14 mouse cellular contexts compared by ENCODE assay signal in genomic region chr1:89026040-89026439, GRCm38 (mm10). TPM values are rescaled to one million over a fixed set of nuclear protein-coding genes. Genes with fewer than 3 reads are reported as not detected.
A peak's percentile ranks its signal among the peaks of the same experiment; 100 is the strongest.
DNase-seq lines count a peak whose midpoint lies in the region; ATAC-seq and TF ChIP-seq lines count a peak whose summit lies in the region.
"Had no signal": no experiment of that assay in that cellular context is flagged by ENCODE, and none has a peak within 500 bp of the region (broad histone marks: within the 10 kb centered on the region; RNA-seq: fewer than 3 reads in every experiment).

No protein-coding gene starts in this region.

- TF ChIP-seq CTCF in kidney, adult 2 months (conservative IDR thresholded peaks at IDR 0.05; ENCODE audit: insufficient read depth, insufficient read length, low read depth, low read length) = no peak

- no peak for TF ChIP-seq POLR2A in kidney, adult 2 months (IDR thresholded peaks at IDR 0.05; ENCODE audit: low read depth, low read length)

- peak overlapping the region; percentile 38; the same call in 1 of the 2 replicates for H3K27ac ChIP-seq in liver, embryonic 16.5 days (ENCODE audit: low read length)
- no peak overlapping the region for H3K27ac ChIP-seq in liver, embryonic 12.5 days
- H3K27ac ChIP-seq in kidney, adult 2 months (ENCODE audit: insufficient read depth, low read depth, low read length) = peak overlapping the region; percentile 90
- H3K27ac ChIP-seq: forebrain, embryonic 10.5 days; liver, embryonic 14.5 days; macrophage; midbrain, embryonic 13.5 days had no signal

- ATAC-seq in liver, embryonic 16.5 days (ENCODE audit: low read depth) = peak; percentile 67
- no peak for ATAC-seq in liver, embryonic 12.5 days
- ATAC-seq: midbrain, embryonic 13.5 days had no signal

- DNase-seq in kidney, adult 2 months = peak; percentile 92
- peak; percentile 60 to 85 for DNase-seq in kidney, postnatal 25 days
- DNase-seq in yolk sac, embryonic 10.5 days (ENCODE audit: low spot score) = peak; percentile 55
- DNase-seq in embryo, embryonic 11 days = no peak
- DNase-seq in cerebellum, postnatal 14 days = no peak
- DNase-seq: cerebellum, adult 11 months; gastrocnemius, postnatal 36 days; thymus, postnatal 14 days had no signal

- no peak overlapping the region for H3K4me3 ChIP-seq in liver, embryonic 16.5 days (ENCODE audit: low read depth, low read length)
- no peak overlapping the region for H3K4me3 ChIP-seq in liver, embryonic 12.5 days
- no peak overlapping the region for H3K4me3 ChIP-seq in kidney, adult 2 months (ENCODE audit: insufficient read depth, low read depth, low read length)
- H3K4me3 ChIP-seq: forebrain, embryonic 10.5 days; midbrain, embryonic 13.5 days had no signal

- no peak overlapping the region for H3K4me2 ChIP-seq in liver, embryonic 16.5 days (ENCODE audit: low read depth, low read length)
- H3K4me2 ChIP-seq in liver, embryonic 12.5 days = no peak overlapping the region
- H3K4me2 ChIP-seq: midbrain, embryonic 13.5 days had no signal

- no peaks in the 10 kb centered on the region for H3K27me3 ChIP-seq in liver, embryonic 16.5 days (ENCODE audit: control insufficient read depth, insufficient read depth, low read depth, low read length)
- no peaks in the 10 kb centered on the region for H3K27me3 ChIP-seq in liver, embryonic 12.5 days (replicated peaks)
- H3K27me3 ChIP-seq in kidney, adult 2 months (replicated peaks; ENCODE audit: control insufficient read depth, insufficient read depth, low read length) = no peaks in the 10 kb centered on the region
- H3K27me3 ChIP-seq: midbrain, embryonic 13.5 days had no signal

- H3K4me1 ChIP-seq in liver, embryonic 16.5 days (ENCODE audit: control insufficient read depth, low read depth, low read length) = no peaks in the 10 kb centered on the region; the same call in 1 of the 2 replicates
- H3K4me1 ChIP-seq in liver, embryonic 12.5 days = no peaks in the 10 kb centered on the region
- H3K4me1 ChIP-seq in kidney, adult 2 months (ENCODE audit: control insufficient read depth, insufficient read depth, low read length) = peaks cover 18% of the 10 kb centered on the region

- 55% methylated on average over 1 of the region's 1 CpGs for WGBS in liver, embryonic 16.5 days (ENCODE audit: insufficient replicate concordance)
- WGBS in liver, embryonic 12.5 days (ENCODE audit: insufficient replicate concordance) = 73% methylated on average over 1 of the region's 1 CpGs
- 48% methylated on average over 1 of the region's 1 CpGs for WGBS in kidney, adult 2 months

- H3K9ac ChIP-seq in liver, embryonic 16.5 days (ENCODE audit: low read depth, low read length) = no peak overlapping the region
- H3K9ac ChIP-seq in liver, embryonic 12.5 days = no peak overlapping the region
- H3K9ac ChIP-seq: liver, embryonic 14.5 days; midbrain, embryonic 13.5 days had no signal

- no peaks in the 10 kb centered on the region for H3K36me3 ChIP-seq in liver, embryonic 16.5 days (ENCODE audit: control insufficient read depth, insufficient read depth)
- no peaks in the 10 kb centered on the region for H3K36me3 ChIP-seq in liver, embryonic 12.5 days
- no peaks in the 10 kb centered on the region for H3K36me3 ChIP-seq in kidney, adult 2 months (ENCODE audit: control insufficient read depth, insufficient read depth, low read length)
- H3K36me3 ChIP-seq: forebrain, embryonic 10.5 days; midbrain, embryonic 13.5 days had no signal

- no peaks in the 10 kb centered on the region for H3K9me3 ChIP-seq in liver, embryonic 16.5 days (replicated peaks; ENCODE audit: control insufficient read depth, low read length)
- no peaks in the 10 kb centered on the region for H3K9me3 ChIP-seq in liver, embryonic 12.5 days (replicated peaks)
- H3K9me3 ChIP-seq: forebrain, embryonic 10.5 days; midbrain, embryonic 13.5 days had no signal

RNA-seq across cellular contexts. Expression of gene Sh3bp4, which starts 44.2 kb away (rescaled TPM):
- polyA plus RNA-seq in liver, embryonic 16.5 days (2015; fragmentation: Nextera tagmentation; extraction: Ambion mirVana) = 0.98 and 1.2 TPM in 2 replicates
- polyA plus RNA-seq in liver, embryonic 12.5 days (2016; fragmentation: Nextera tagmentation; extraction: Ambion mirVana) = 1.7 and 2.3 TPM in 2 replicates
- 14.8 and 18.1 TPM in 2 replicates for polyA plus RNA-seq in kidney, adult 2 months (2012; rRNA removed)

Comparison
In these comparisons a context has a peak if more than half of its experiments do, and no peak if none do; other contexts are left out.
1. DNase-seq: peak in kidney, adult 2 months (single experiment), kidney, postnatal 25 days (2 of 2) and yolk sac, embryonic 10.5 days (single experiment); none in embryo, embryonic 11 days (single experiment) and cerebellum, postnatal 14 days (0 of 2).